ENCODE assay signal across 13 mouse cellular contexts in genomic region chr9:66020601-66021000, GRCm38 (mm10). TPM values are rescaled to one million over a fixed set of nuclear protein-coding genes. Genes with fewer than 3 reads are reported as not detected.
DNase-seq lines count a peak whose midpoint lies in the region.
"Had no signal": no experiment of that assay in that cellular context is flagged by ENCODE, and none has a peak within 500 bp of the region (broad histone marks: within the 10 kb centered on the region; RNA-seq: fewer than 3 reads in every experiment).

No protein-coding gene starts in this region.

- peak; percentile 44 for DNase-seq in adrenal gland, adult 2 months
- no peak for DNase-seq in adrenal gland, postnatal 4 days (ENCODE audit: low spot score in 2 of 2)
- DNase-seq in heart, adult 11 months = peak; percentile 13
- DNase-seq in heart, adult 8-10 months (ENCODE audit: low spot score) = no peak
- DNase-seq in adrenal gland, postnatal 14 days = peak; percentile 54
- DNase-seq in urinary bladder, postnatal 36 days (ENCODE audit: low spot score in 2 of 2) = no peak
- no peak for DNase-seq in right cerebral cortex, postnatal 14 days
- DNase-seq: cerebellum, adult 11-12 months; cerebellum, adult 8-10 months; cerebellum, adult 9-11 months; cerebellum, postnatal 14 days; cerebellum, postnatal 36 days; embryo, embryonic 11 days had no signal

RNA-seq across cellular contexts. Expression of gene Ppib, which starts 39.4 kb away (rescaled TPM):
- total RNA-seq in adrenal gland, adult 2 months (2021) = 100 to 1,000 TPM; 245 to 310 TPM
- 68.3 and 78.6 TPM in 2 replicates for polyA plus RNA-seq in adrenal gland, adult 2 months (2012; rRNA removed)
- total RNA-seq in adrenal gland, postnatal 4 days (2021) = 100 to 1,000 TPM; 441 to 449 TPM
- 100 to 1,000 TPM in 3 of 4 experiments, 10 to 100 TPM in 1; 91.5 to 108 (median 105) TPM for total RNA-seq in heart, adult 8-10 months (2022)
- total RNA-seq in adrenal gland, postnatal 14 days (2021) = 322 and 341 TPM in 2 replicates

RNA-seq across cellular contexts. Expression of gene Snx22, which starts 48.9 kb away (rescaled TPM):
- total RNA-seq in adrenal gland, adult 2 months (2021) = under 1 TPM; 0.29 to 0.48 TPM
- 0.79 and 0.84 TPM in 2 replicates for polyA plus RNA-seq in adrenal gland, adult 2 months (2012; rRNA removed)
- total RNA-seq in adrenal gland, postnatal 4 days (2021) = 1 to 10 TPM; 1.3 to 2.9 TPM
- total RNA-seq in heart, adult 8-10 months (2022) = under 1 TPM; 0.26 to 0.88 (median 0.47) TPM
- total RNA-seq in adrenal gland, postnatal 14 days (2021) = 1.2 and 2.3 TPM in 2 replicates

Comparison
In these comparisons a context has a peak if more than half of its experiments do, and no peak if none do; other contexts are left out.
1. DNase-seq: peak in adrenal gland, adult 2 months (single experiment), heart, adult 11 months (single experiment) and adrenal gland, postnatal 14 days (single experiment); none in adrenal gland, postnatal 4 days (0 of 2), heart, adult 8-10 months (single experiment), urinary bladder, postnatal 36 days (0 of 2) and right cerebral cortex, postnatal 14 days (single experiment).